Mouse (Mus musculus) macrophage (primary cell): ENCODE results near the gene Xylb. TPM values are rescaled to one million over a fixed set of nuclear protein-coding genes. Genes with fewer than 3 reads are reported as not detected.

ENCODE experiments used
- H3K27ac ChIP-seq: fragments of 350-480 bp; formaldehyde crosslinking; 2 replicates; pipeline ENCODE4 v1.9.0; 2021
- H3K36me3 ChIP-seq: fragments of 350-480 bp; formaldehyde crosslinking; 2 replicates; pipeline ENCODE4 v1.9.0; 2021; ENCODE audit errors: inconsistent target
- H3K4me3 ChIP-seq: fragments of 350-480 bp; formaldehyde crosslinking; 2 replicates; pipeline ENCODE4 v1.9.0; 2021; ENCODE audit errors: inconsistent target
- H3K79me2 ChIP-seq: fragments of 350-480 bp; formaldehyde crosslinking; 2 replicates; pipeline ENCODE4 v1.9.0; 2021; ENCODE audit errors: inconsistent target
- WGBS: methylation state at CpG from one replicate; pipeline ENCODE4 v1.1.7; 2026; ENCODE audit warnings: inconsistent platforms; ENCODE audit not compliant: missing documents; 5-methylcytosine and 5-hydroxymethylcytosine counted together
- polyA plus RNA-seq: library from polyadenylated mRNA; stranded (reverse); fragments of 250-400 nt; gene quantifications from 3 replicates; pipeline ENCODE4 v1.2.4, GENCODE M21; 2018; ENCODE audit warnings: inconsistent platforms

The Xylb gene
- polyA plus RNA-seq, 1 experiment from 2014 or later: 5.5 TPM

DNA sequence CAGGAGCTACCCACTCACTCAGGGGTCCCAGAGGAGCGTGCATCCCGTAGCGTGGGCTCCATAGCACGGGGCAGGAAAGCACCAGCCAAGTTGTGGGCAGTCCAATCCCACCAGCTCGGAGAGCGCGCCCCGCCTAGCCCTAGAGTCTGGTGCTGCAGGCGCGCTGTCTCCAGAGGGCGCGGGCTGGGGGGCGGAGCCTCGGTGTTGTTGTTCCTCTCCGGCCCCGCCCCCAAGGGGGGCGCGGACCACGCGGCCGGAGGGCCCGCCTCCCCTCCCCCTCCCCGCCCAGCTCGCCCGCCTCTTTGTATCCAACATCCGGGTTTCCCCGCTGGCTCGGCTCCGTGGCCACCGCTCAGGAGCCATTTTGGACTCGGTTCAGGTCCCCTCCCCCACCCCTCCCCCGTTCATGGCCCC, 44.6 kb downstream of the Xylb start, which contains the start of gene Acvr2b:
Gene Acvr2b (plus strand): TSS at position 318 of the 414 bp plus-strand sequence.
- Histone ChIP-seq H3K79me2 (no peaks in the 10 kb centered on the region), H3K27ac (no peak within 1 kb of the TSS), H3K36me3 (no peaks in the 10 kb centered on the region), H3K4me3 (peak within 1 kb of the TSS; percentile 32)
- 0% methylated on average over 19 of the region's 32 CpGs for WGBS

- under 1% methylated on average over 118 of the region's 127 CpGs for WGBS
- no peaks in the 10 kb centered on the region for H3K79me2 ChIP-seq
- H3K36me3 ChIP-seq: no peaks in the 10 kb centered on the region
- peak overlapping the region; percentile 21; the same call in 1 of the 2 replicates for H3K4me3 ChIP-seq
- no peak overlapping the region for H3K27ac ChIP-seq
These were observed 45.4 kb downstream of the Xylb start for GRCm38 (mm10) chr9:119402253-119403235.

- H3K27ac ChIP-seq: no peak overlapping the region
- peak overlapping the region; percentile 21; the same call in 1 of the 2 replicates for H3K4me3 ChIP-seq
- whole genome bisulfite sequencing: under 1% methylated on average over 26 of the region's 26 CpGs
- no peaks in the 10 kb centered on the region for H3K36me3 ChIP-seq
- no peaks in the 10 kb centered on the region for H3K79me2 ChIP-seq
These were observed 46.1 kb downstream of the Xylb start for GRCm38 (mm10) chr9:119403236-119403641.

DNA sequence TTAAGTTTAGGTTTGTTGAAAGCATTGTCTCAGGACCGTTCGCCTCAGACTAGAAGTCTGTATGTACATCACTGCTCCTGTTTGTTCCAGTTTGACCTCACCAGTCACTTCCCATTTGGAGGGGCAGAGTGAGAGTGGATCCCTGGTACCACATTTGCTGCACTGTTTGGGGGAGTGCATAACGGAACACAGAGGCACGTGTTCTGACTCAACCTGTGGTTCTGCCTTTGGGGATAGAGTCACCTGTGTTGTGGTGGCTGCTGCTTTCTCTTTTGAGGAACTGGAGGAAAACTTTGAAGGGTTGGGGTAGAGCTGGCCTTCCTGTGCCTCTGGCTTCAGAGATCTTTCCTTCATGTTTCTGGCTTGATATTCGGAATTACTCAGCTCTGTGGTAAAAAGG, 46.9 kb downstream of the Xylb start:
- WGBS: 15% methylated on average over 5 of the region's 5 CpGs
- Histone ChIP-seq H3K36me3 (no peaks in the 10 kb centered on the region), H3K4me3 (no peak overlapping the region), H3K79me2 (no peaks in the 10 kb centered on the region), H3K27ac (no peak overlapping the region)

DNA sequence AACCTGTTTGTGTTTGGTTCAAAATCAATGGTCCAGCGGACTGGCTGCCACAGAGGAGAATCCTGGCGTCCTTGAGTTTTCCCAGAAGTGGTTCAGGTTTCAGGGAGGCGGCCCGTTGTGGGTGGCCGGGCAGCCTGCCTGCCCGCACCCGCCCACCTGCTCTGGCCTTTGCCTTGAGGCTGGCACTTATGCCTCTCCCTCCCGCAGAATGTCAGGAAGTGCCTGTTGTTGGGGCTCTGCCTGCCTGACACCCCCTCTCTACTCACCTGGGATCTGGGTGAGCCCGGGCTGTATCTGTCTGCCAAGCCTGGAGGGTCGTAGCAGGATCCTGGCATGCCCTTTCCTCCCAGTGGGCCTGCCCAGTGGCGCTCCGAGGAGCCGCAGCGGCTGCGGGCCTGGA, 50.7 kb downstream of the Xylb start:
- 97% methylated on average over 15 of the region's 15 CpGs for WGBS
- Histone ChIP-seq H3K36me3 (no peaks in the 10 kb centered on the region), H3K4me3 (no peak overlapping the region), H3K27ac (no peak overlapping the region), H3K79me2 (no peaks in the 10 kb centered on the region)

DNA sequence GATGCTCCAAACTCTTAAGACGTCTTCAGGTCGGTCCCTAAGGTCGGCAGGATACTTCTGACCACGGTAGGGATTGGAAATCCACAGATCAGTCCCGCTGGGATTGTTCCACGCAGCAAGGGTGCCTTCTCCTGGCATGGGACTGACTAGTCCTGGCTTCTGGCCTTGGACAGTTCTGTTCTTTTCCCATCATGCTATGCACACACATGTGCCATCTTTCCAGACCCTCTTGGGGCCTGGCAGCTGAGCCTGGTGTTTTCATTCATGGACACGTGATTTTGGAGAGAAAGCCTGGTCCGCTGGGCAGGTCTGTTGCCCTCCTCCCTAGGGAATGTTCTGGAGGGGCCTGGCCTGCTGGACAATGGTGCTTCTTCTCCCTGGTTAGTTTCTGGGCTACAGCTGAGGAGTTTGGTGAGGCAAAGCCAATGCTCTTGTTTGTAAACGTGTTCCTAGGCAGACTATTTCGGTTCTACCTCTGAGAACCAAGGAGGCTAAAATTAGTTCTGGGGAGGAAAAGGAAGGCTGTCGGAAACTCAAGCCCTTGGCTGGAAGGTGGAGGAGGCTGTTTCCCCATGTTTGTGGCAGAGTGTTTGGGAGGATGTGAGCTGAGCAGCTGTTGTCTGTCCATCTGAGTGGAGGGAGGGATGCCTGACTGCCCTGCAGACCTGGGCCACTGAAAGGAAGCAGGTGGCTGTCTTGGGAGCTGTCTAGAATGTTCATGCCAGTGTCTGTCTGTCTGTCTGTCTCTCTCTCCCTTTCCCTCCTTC, 51.9 kb downstream of the Xylb start:
- 71% methylated on average over 11 of the region's 11 CpGs for WGBS
- Histone ChIP-seq H3K79me2 (no peaks in the 10 kb centered on the region), H3K4me3 (no peak overlapping the region), H3K36me3 (no peaks in the 10 kb centered on the region), H3K27ac (no peak overlapping the region)

GRCm38 (mm10) chr9:119409864-119410263, 52.7 kb downstream of the Xylb start:
- Histone ChIP-seq H3K79me2 (no peaks in the 10 kb centered on the region), H3K36me3 (no peaks in the 10 kb centered on the region), H3K27ac (no peak overlapping the region), H3K4me3 (no peak overlapping the region)
- 92% methylated on average over 5 of the region's 5 CpGs for WGBS

GRCm38 (mm10) chr9:119418025-119418424, 60.8 kb downstream of the Xylb start:
- H3K79me2 ChIP-seq: no peaks in the 10 kb centered on the region
- H3K4me3 ChIP-seq: no peak overlapping the region
- H3K27ac ChIP-seq: no peak overlapping the region
- 77% methylated on average over 18 of the region's 18 CpGs for WGBS
- H3K36me3 ChIP-seq: no peaks in the 10 kb centered on the region

- Histone ChIP-seq H3K36me3 (no peaks in the 10 kb centered on the region), H3K79me2 (no peaks in the 10 kb centered on the region), H3K4me3 (no peak overlapping the region), H3K27ac (no peak overlapping the region)
- 94% methylated on average over 12 of the region's 12 CpGs for WGBS
These were observed 62.8 kb downstream of the Xylb start for GRCm38 (mm10) chr9:119419852-119420438.

GRCm38 (mm10) chr9:119425217-119425975, 68.2 kb downstream of the Xylb start:
- Histone ChIP-seq H3K79me2 (no peaks in the 10 kb centered on the region), H3K27ac (no peak overlapping the region), H3K36me3 (no peaks in the 10 kb centered on the region), H3K4me3 (no peak overlapping the region)
- 36% methylated on average over 7 of the region's 7 CpGs for WGBS

DNA sequence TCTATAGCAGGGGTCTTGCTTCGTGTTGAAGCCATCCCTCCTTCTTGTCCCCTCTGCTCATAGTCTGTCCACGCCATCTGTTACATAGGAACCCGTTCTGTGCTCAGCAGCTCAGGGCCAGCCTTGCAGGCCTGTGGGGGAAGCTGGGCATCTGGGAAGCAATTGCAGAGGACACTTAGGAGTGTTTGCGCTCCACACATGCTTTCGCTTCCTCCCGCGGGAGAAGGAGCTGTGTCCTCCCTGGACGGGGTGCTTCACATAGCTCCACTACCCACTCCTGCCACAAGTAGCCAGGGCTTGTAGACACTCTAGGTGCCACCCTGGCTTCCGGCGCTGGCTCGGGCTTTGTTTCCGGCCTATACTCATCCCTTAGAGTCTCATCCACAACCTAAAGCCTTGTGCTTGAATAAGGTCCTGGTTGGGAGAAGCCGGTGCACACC, 68.8 kb downstream of the Xylb start:
- H3K79me2 ChIP-seq: no peaks in the 10 kb centered on the region
- no peaks in the 10 kb centered on the region for H3K36me3 ChIP-seq
- WGBS: 85% methylated on average over 13 of the region's 13 CpGs
- H3K27ac ChIP-seq: no peak overlapping the region
- H3K4me3 ChIP-seq: no peak overlapping the region

DNA sequence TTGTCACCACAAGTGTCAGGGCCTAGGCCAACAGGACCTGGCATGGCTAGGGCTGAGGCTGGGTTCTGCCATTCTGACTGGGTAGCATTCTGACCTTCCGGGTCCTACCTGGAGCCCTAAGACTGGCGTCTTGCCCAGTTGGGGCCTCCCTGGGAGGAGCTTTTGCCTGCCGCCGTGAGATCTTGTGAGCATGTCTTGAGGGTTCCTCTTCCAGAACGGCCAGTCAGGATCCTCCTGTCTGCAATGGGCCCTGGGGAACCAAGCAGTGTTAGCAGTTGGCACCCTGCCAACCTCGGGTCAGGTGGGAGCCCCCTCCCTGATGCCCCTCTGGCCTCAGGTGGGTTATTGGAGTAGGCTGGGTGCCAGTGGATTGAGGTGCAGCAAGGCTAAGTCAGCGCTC, 69.3 kb downstream of the Xylb start:
- WGBS: 60% methylated on average over 7 of the region's 7 CpGs
- Histone ChIP-seq H3K36me3 (no peaks in the 10 kb centered on the region), H3K4me3 (no peak overlapping the region), H3K79me2 (no peaks in the 10 kb centered on the region), H3K27ac (no peak overlapping the region)

GRCm38 (mm10) chr9:119430311-119430710, 73.1 kb downstream of the Xylb start:
- Histone ChIP-seq H3K36me3 (no peaks in the 10 kb centered on the region; the same call in 1 of the 2 replicates), H3K27ac (no peak overlapping the region), H3K79me2 (no peaks in the 10 kb centered on the region), H3K4me3 (no peak overlapping the region)
- WGBS: 64% methylated on average over 6 of the region's 7 CpGs

- Histone ChIP-seq H3K36me3 (no peaks in the 10 kb centered on the region; the same call in 1 of the 2 replicates), H3K27ac (no peak overlapping the region), H3K4me3 (no peak overlapping the region), H3K79me2 (no peaks in the 10 kb centered on the region)
- WGBS: 34% methylated on average over 2 of the region's 2 CpGs
These were observed 78.7 kb downstream of the Xylb start for GRCm38 (mm10) chr9:119435855-119436254.
